Mouse (Mus musculus) layer of hippocampus, postnatal 14 days (tissue): ENCODE results near the gene Gm5168. TPM values are rescaled to one million over a fixed set of nuclear protein-coding genes. Genes with fewer than 3 reads are reported as not detected.
"Not testable (repeated sequence)": the region's sequence is repeated elsewhere in the genome, so short reads cannot be mapped to it uniquely, and the experiment has no call there.

ENCODE experiments used
- DNase-seq, 2 experiments: peaks; one replicate each; pipeline ENCODE4 v3.0.0; 2021 to 2022; ENCODE audit warnings: low spot score in 2 of 2, mixed read lengths in 1 of 2
- long read RNA-seq, 2 experiments: library from polyadenylated mRNA; stranded (forward); transcript quantifications; one replicate each; pipeline ENCODE4 v2.0.0; 2021
- total RNA-seq, 2 experiments: library from RNA; stranded (reverse); gene quantifications; 2 replicates each; pipeline ENCODE4 v1.2.3; 2021

The Gm5168 gene
- not detected for total RNA-seq
- long read RNA-seq, experiment 1 = 0 reads
- long read RNA-seq, experiment 2 = 0 reads

DNA sequence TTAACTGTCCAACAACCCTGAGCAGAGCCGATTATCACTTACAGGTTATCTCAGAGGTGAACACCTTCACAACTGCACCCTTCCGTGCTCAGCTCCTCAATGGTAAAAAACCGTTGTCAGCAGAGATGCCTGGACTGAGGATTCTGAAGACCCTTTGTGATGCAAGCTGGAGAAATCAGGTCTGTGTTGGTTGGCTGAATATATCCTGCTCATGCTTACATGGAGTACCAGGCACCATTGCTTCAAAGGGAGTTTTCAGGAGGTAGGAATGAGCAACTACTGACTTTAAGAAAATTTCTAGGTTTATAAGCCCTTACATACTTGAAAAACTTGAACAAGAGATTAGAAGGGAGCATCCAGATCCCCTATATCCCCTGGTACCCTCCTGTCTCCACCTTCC lies at the start of gene Gm5168:
Gm5168 (minus strand) TSS at position 101 of the 400 bp plus-strand sequence.
- DNase-seq = not testable (repeated sequence)

Other genes starting within 250 kb of the Gm5168 start
- not detected for gene Gm2012, start 180.3 kb upstream of the Gm5168 start, total RNA-seq